Mouse (Mus musculus) midbrain, embryonic 13.5 days (tissue): ENCODE results near the gene Poc1b. TPM values are rescaled to one million over a fixed set of nuclear protein-coding genes. Genes with fewer than 3 reads are reported as not detected.
A peak's percentile ranks its signal among the peaks of the same experiment; 100 is the strongest.
"Not testable (repeated sequence)": the region's sequence is repeated elsewhere in the genome, so short reads cannot be mapped to it uniquely, and the experiment has no call there.

Experiments
- ATAC-seq: fragments of 200-750 bp; cut with Nextera tagmentation; 2 replicates; pipeline ENCODE4 v1.8.0; 2017; ENCODE audit warnings: mild to moderate bottlenecking, moderate TSS enrichment, moderate library complexity
- H3K27ac ChIP-seq: fragments of 300-500 bp; sonication (generic); 2 replicates; pipeline ENCODE4 v1.5.1; 2015; ENCODE audit warnings: inconsistent platforms, mild to moderate bottlenecking, moderate library complexity
- H3K27me3 ChIP-seq: fragments of 300-500 bp; sonication (generic); 2 replicates; pipeline ENCODE4 v1.6.1; 2015; ENCODE audit warnings: mild to moderate bottlenecking, inconsistent platforms
- H3K36me3 ChIP-seq: fragments of 300-500 bp; sonication (generic); 2 replicates; pipeline ENCODE4 v1.6.1; 2015; ENCODE audit warnings: mild to moderate bottlenecking, inconsistent platforms
- H3K4me1 ChIP-seq: fragments of 300-500 bp; sonication (generic); replicated peaks from 2 replicates; pipeline ENCODE4 v1.6.1; 2015; ENCODE audit warnings: inconsistent platforms
- H3K4me2 ChIP-seq: fragments of 300-500 bp; sonication (generic); replicated peaks from 2 replicates; pipeline ENCODE4 v1.6.1; 2015; ENCODE audit warnings: moderate library complexity, mild to moderate bottlenecking, inconsistent platforms
- H3K4me3 ChIP-seq: fragments of 300-500 bp; sonication (generic); replicated peaks from 2 replicates; pipeline ENCODE4 v1.5.1; 2015; ENCODE audit warnings: mild to moderate bottlenecking, inconsistent platforms
- H3K9ac ChIP-seq: fragments of 300-500 bp; sonication (generic); replicated peaks from 2 replicates; pipeline ENCODE4 v1.6.1; 2015; ENCODE audit warnings: mild to moderate bottlenecking, inconsistent platforms
- H3K9me3 ChIP-seq: fragments of 300-500 bp; sonication (generic); 2 replicates; pipeline ENCODE4 v1.6.1; 2016; ENCODE audit warnings: mild to moderate bottlenecking, inconsistent platforms
- WGBS: fragments of 180-500 bp; shearing (Covaris S2); methylation state at CpG from one replicate; pipeline ENCODE4 v1.1.7; 2015; 5-methylcytosine and 5-hydroxymethylcytosine counted together
- polyA plus RNA-seq: library from polyadenylated mRNA; unstranded; fragments of >200 nt; fragmentation: Nextera tagmentation; extraction: Ambion mirVana; gene quantifications from 2 replicates; pipeline ENCODE4 v1.2.1, GENCODE M21; 2015

The Poc1b gene
- polyA plus RNA-seq, 1 experiment from 2014 or later, result 13.7 TPM

DNA sequence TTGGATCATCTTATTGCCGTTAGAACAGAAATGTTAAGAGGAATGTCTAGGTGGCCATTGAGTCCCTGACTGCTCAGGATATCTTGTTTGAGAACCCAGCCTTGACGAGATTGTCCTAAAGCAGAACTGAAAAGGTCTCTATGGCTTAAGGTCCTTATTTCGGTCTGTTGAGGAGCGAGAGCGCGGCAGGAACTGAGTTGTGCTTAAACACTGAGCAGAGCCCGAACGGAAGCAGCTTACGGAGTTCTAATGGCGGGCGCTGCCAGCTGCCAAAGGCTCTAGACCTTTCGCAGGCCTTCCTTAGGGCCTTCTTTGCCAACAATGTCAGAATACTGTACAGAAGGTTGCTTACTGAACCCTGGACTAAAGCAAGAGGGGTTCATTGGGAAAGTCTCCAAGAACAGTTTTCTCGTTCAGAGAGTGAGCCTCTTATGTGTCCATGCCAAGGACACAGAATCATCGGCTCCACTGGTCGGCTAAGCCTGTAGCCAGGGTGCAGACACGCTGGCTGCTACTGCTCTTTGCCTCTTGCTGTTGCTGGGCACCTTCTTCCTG lies 26.6 kb downstream of the Poc1b start:
- Histone ChIP-seq H3K9ac (no peak overlapping the region), H3K27me3 (no peaks in the 10 kb centered on the region), H3K4me1 (peaks cover 31% of the 10 kb centered on the region), H3K4me2 (no peak overlapping the region), H3K27ac (no peak overlapping the region), H3K4me3 (no peak overlapping the region), H3K36me3 (peaks cover 37% of the 10 kb centered on the region), H3K9me3 (no peaks in the 10 kb centered on the region)
- ATAC-seq, result no peak
- 95% methylated on average over 16 of the region's 16 CpGs for WGBS

GRCm38 (mm10) chr10:99136337-99136736 lies 29.5 kb downstream of the Poc1b start:
- Histone ChIP-seq H3K27me3 (no peaks in the 10 kb centered on the region), H3K4me3 (no peak overlapping the region), H3K27ac (no peak overlapping the region), H3K36me3 (peaks cover 29% of the 10 kb centered on the region), H3K9ac (no peak overlapping the region), H3K9me3 (no peaks in the 10 kb centered on the region), H3K4me1 (peaks cover 19% of the 10 kb centered on the region), H3K4me2 (no peak overlapping the region)
- WGBS, result 70% methylated on average over 5 of the region's 5 CpGs
- 0 out of 2 replicates have a peak, but pooled peaks have one; percentile 47 for ATAC-seq

DNA sequence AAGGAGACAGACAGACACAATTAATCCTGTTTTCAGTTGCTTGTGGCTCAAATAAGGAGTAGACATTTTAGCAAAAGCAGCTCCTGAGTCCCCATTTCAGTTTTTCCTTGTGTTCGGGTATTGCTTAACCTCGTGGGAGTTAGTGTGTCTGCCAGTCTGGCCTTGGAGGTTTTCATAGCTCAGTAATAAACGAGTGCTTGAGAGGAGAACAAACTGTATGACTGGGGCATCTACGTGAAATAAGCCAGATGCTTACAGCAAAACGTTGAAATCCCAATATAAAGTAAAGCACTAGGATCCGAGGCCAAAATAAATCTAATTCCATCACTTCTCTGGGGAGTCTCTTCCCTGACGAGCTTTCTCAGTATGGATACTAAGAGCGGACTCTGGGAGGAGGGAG lies 38.8 kb downstream of the Poc1b start:
- Histone ChIP-seq H3K9me3 (no peaks in the 10 kb centered on the region), H3K27ac (no peak overlapping the region), H3K27me3 (no peaks in the 10 kb centered on the region), H3K4me3 (no peak overlapping the region), H3K4me2 (no peak overlapping the region), H3K9ac (no peak overlapping the region), H3K4me1 (no peaks in the 10 kb centered on the region), H3K36me3 (peaks cover 4% of the 10 kb centered on the region; the same call in 1 of the 2 replicates)
- ATAC-seq, result no peak
- 85% methylated on average over 8 of the region's 8 CpGs for WGBS

- 94% methylated on average over 8 of the region's 8 CpGs for WGBS
- H3K27me3 ChIP-seq, result no peaks in the 10 kb centered on the region
Observed at GRCm38 (mm10) chr10:99146596-99146995, 39.8 kb downstream of the Poc1b start.

GRCm38 (mm10) chr10:99150016-99150415 lies 43.2 kb downstream of the Poc1b start:
- ATAC-seq, result no peak
- H3K27ac ChIP-seq, result no peak overlapping the region
- H3K4me1 ChIP-seq, result no peaks in the 10 kb centered on the region
- peaks cover 10% of the 10 kb centered on the region for H3K36me3 ChIP-seq
- no peak overlapping the region for H3K9ac ChIP-seq
- H3K4me2 ChIP-seq, result no peak overlapping the region
- no peak overlapping the region for H3K4me3 ChIP-seq
- WGBS, result 91% methylated on average over 6 of the region's 6 CpGs
- no peaks in the 10 kb centered on the region for H3K27me3 ChIP-seq
- H3K9me3 ChIP-seq, result no peaks in the 10 kb centered on the region

More at GRCm38 (mm10) chr10:99146596-99146995, 39.8 kb downstream of the Poc1b start:
- H3K4me2 ChIP-seq, result no peak overlapping the region
- no peak for ATAC-seq
- no peak overlapping the region for H3K9ac ChIP-seq
- no peak overlapping the region for H3K27ac ChIP-seq
- peaks cover 4% of the 10 kb centered on the region; the same call in 1 of the 2 replicates for H3K36me3 ChIP-seq
- no peaks in the 10 kb centered on the region for H3K9me3 ChIP-seq
- H3K4me3 ChIP-seq, result no peak overlapping the region
- no peaks in the 10 kb centered on the region for H3K4me1 ChIP-seq

DNA sequence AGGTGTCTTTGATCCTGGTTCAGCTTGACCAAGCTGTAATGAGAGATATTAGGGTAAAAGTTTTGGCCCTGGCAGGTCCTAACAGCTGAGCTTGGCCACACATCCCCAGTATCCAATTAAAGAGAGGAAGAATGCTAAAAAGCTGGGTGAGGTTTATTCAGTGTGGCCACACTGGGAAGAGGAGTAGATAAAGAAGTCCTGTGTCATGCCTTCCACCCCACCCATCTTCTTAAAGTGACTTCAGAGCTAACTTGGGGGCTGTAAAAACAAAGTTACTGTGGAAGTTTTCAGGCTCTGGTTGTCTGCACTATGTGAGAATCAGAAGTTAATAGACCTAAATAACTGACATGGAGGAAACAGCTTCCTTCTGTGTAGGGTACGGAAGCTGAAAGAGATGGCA lies 44.7 kb downstream of the Poc1b start:
- Histone ChIP-seq H3K4me1 (no peaks in the 10 kb centered on the region), H3K9me3 (no peaks in the 10 kb centered on the region), H3K27me3 (no peaks in the 10 kb centered on the region), H3K36me3 (peaks cover 12% of the 10 kb centered on the region), H3K4me2 (no peak overlapping the region), H3K4me3 (no peak overlapping the region), H3K27ac (no peak overlapping the region), H3K9ac (no peak overlapping the region)
- WGBS, result 100% methylated on average over 1 of the region's 1 CpGs
- ATAC-seq, result no peak

- H3K4me1 ChIP-seq, result no peaks in the 10 kb centered on the region
- no peak overlapping the region for H3K27ac ChIP-seq
- no peaks in the 10 kb centered on the region for H3K27me3 ChIP-seq
- WGBS, result 94% methylated on average over 6 of the region's 6 CpGs
- no peak overlapping the region for H3K4me3 ChIP-seq
- H3K36me3 ChIP-seq, result peaks cover 17% of the 10 kb centered on the region
- 0 out of 2 replicates have a peak, but pooled peaks have one; percentile 71 for ATAC-seq
- no peaks in the 10 kb centered on the region for H3K9me3 ChIP-seq
- no peak overlapping the region for H3K9ac ChIP-seq
- H3K4me2 ChIP-seq, result no peak overlapping the region
Observed at GRCm38 (mm10) chr10:99152063-99152462, 45.2 kb downstream of the Poc1b start.

GRCm38 (mm10) chr10:99154635-99155034 lies 47.8 kb downstream of the Poc1b start:
- 87% methylated on average over 8 of the region's 8 CpGs for WGBS
- Histone ChIP-seq H3K4me2 (no peak overlapping the region), H3K9ac (no peak overlapping the region), H3K4me3 (no peak overlapping the region), H3K9me3 (no peaks in the 10 kb centered on the region), H3K36me3 (peaks cover 18% of the 10 kb centered on the region), H3K27me3 (no peaks in the 10 kb centered on the region), H3K27ac (no peak overlapping the region), H3K4me1 (no peaks in the 10 kb centered on the region)
- no peak for ATAC-seq

- Histone ChIP-seq H3K27ac (no peak overlapping the region), H3K27me3 (no peaks in the 10 kb centered on the region), H3K9ac (no peak overlapping the region), H3K36me3 (peaks cover 23% of the 10 kb centered on the region), H3K9me3 (no peaks in the 10 kb centered on the region), H3K4me2 (no peak overlapping the region), H3K4me1 (no peaks in the 10 kb centered on the region), H3K4me3 (no peak overlapping the region)
- ATAC-seq, result no peak
- WGBS, result 94% methylated on average over 5 of the region's 5 CpGs
Observed at GRCm38 (mm10) chr10:99156808-99157207, 50.0 kb downstream of the Poc1b start.

GRCm38 (mm10) chr10:99157697-99158096 lies 50.9 kb downstream of the Poc1b start:
- H3K4me3 ChIP-seq, H3K4me2 ChIP-seq, H3K27ac ChIP-seq, H3K27me3 ChIP-seq, H3K9ac ChIP-seq, H3K9me3 ChIP-seq, H3K4me1 ChIP-seq, ATAC-seq: not testable (repeated sequence)
- peaks cover 23% of the 10 kb centered on the region for H3K36me3 ChIP-seq
- WGBS, result 96% methylated on average over 10 of the region's 10 CpGs

GRCm38 (mm10) chr10:99161987-99162582 lies 55.2 kb downstream of the Poc1b start:
- Histone ChIP-seq H3K27ac (no peak overlapping the region), H3K27me3 (no peaks in the 10 kb centered on the region), H3K4me3 (no peak overlapping the region), H3K9me3 (no peaks in the 10 kb centered on the region), H3K36me3 (peaks cover 5% of the 10 kb centered on the region), H3K4me1 (0 out of 2 replicates have a peak, but pooled peaks cover 6% of the 10 kb centered on the region), H3K4me2 (no peak overlapping the region), H3K9ac (no peak overlapping the region)
- 35% methylated on average over 8 of the region's 8 CpGs for WGBS
- ATAC-seq, result peak; percentile 58

DNA sequence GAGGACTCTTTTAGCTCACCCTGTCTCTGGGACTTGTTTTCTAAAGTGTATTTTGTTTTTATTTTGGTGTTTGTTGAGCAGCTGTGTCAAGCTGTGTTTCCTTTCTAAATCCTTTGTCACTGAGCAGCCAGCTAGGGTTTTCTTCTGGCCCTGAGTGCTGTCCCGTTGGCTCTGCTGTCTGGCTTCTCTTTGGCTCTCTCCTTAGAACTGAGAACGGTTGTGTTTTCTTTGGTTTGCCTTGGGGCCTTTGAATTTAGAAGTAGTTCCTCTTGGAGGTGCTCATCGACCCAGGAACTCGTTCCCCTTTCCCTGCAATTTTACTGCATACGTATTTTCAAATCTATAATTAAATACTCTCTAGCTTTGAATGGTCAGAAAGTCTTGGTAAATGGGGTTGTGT lies 56.2 kb downstream of the Poc1b start:
- no peaks in the 10 kb centered on the region for H3K27me3 ChIP-seq
- H3K36me3 ChIP-seq, result peaks cover 5% of the 10 kb centered on the region
- no peak overlapping the region for H3K4me3 ChIP-seq
- no peak for ATAC-seq
- no peak overlapping the region for H3K27ac ChIP-seq
- no peaks in the 10 kb centered on the region for H3K9me3 ChIP-seq
- H3K4me1 ChIP-seq, result 0 out of 2 replicates have a peak, but pooled peaks cover 6% of the 10 kb centered on the region
- no peak overlapping the region for H3K9ac ChIP-seq
- H3K4me2 ChIP-seq, result no peak overlapping the region
- 80% methylated on average over 5 of the region's 5 CpGs for WGBS
